Mouse (Mus musculus) liver, embryonic 11.5 days (tissue): ENCODE results near the gene Cnot1. TPM values are rescaled to one million over a fixed set of nuclear protein-coding genes. Genes with fewer than 3 reads are reported as not detected.

ENCODE experiments used
- ATAC-seq: fragments of 200-750 bp; cut with Nextera tagmentation; replicated peaks from 2 replicates; pipeline ENCODE4 v1.8.0; 2017; ENCODE audit warnings: moderate number of reproducible peaks, mild to moderate bottlenecking, moderate TSS enrichment, moderate library complexity; ENCODE audit not compliant: low FRiP score
- DNase-seq: peaks from one replicate; pipeline ENCODE4 v3.0.0-alpha.2; 2017; ENCODE audit warnings: low spot score
- H3K27ac ChIP-seq: fragments of 300-500 bp; sonication (generic); 2 replicates; pipeline ENCODE4 v1.5.1; 2014; ENCODE audit warnings: mild to moderate bottlenecking, low read depth, low read length, control low read depth
- H3K27me3 ChIP-seq: fragments of 300-500 bp; sonication (generic); replicated peaks from 2 replicates; pipeline ENCODE4 v1.6.1; 2014; ENCODE audit warnings: low read length, mixed read lengths; ENCODE audit not compliant: control insufficient read depth, insufficient read depth
- H3K36me3 ChIP-seq: fragments of 300-500 bp; sonication (generic); 2 replicates; pipeline ENCODE4 v1.6.1; 2014; ENCODE audit warnings: mild to moderate bottlenecking, low read length, moderate library complexity, mixed read lengths; ENCODE audit not compliant: control insufficient read depth, insufficient read depth
- H3K4me1 ChIP-seq: fragments of 300-500 bp; sonication (generic); replicated peaks from 2 replicates; pipeline ENCODE4 v1.6.1; 2014; ENCODE audit warnings: low read length, mixed read lengths; ENCODE audit not compliant: control insufficient read depth, insufficient read depth
- H3K4me2 ChIP-seq: fragments of 300-500 bp; sonication (generic); 2 replicates; pipeline ENCODE4 v1.6.1; 2014; ENCODE audit warnings: mild to moderate bottlenecking, control low read depth, moderate library complexity
- H3K4me3 ChIP-seq: fragments of 300-500 bp; sonication (generic); 2 replicates; pipeline ENCODE4 v1.5.1; 2014; ENCODE audit warnings: low read depth, low read length, control low read depth
- H3K9ac ChIP-seq: fragments of 300-500 bp; sonication (generic); 2 replicates; pipeline ENCODE4 v1.6.1; 2014; ENCODE audit warnings: low read depth, low read length, control low read depth
- H3K9me3 ChIP-seq: fragments of 300-500 bp; sonication (generic); 2 replicates; pipeline ENCODE4 v1.6.1; 2016; ENCODE audit warnings: low read length, inconsistent platforms, mixed read lengths; ENCODE audit not compliant: control insufficient read depth
- WGBS: fragments of 180-500 bp; shearing (Covaris S2); extraction: QIAGEN DNeasy Blood & Tissue Kit; methylation state at CpG from one replicate; pipeline ENCODE4 v1.1.7; 2014; 5-methylcytosine and 5-hydroxymethylcytosine counted together
- polyA plus RNA-seq: library from polyadenylated mRNA; unstranded; fragments of >200 nt; fragmentation: Nextera tagmentation; extraction: Ambion mirVana; gene quantifications from 2 replicates; pipeline ENCODE4 v1.2.1, GENCODE M21; 2014

Gene Cnot1
- polyA plus RNA-seq, 1 experiment from 2014 or later: 94.4 TPM

DNA sequence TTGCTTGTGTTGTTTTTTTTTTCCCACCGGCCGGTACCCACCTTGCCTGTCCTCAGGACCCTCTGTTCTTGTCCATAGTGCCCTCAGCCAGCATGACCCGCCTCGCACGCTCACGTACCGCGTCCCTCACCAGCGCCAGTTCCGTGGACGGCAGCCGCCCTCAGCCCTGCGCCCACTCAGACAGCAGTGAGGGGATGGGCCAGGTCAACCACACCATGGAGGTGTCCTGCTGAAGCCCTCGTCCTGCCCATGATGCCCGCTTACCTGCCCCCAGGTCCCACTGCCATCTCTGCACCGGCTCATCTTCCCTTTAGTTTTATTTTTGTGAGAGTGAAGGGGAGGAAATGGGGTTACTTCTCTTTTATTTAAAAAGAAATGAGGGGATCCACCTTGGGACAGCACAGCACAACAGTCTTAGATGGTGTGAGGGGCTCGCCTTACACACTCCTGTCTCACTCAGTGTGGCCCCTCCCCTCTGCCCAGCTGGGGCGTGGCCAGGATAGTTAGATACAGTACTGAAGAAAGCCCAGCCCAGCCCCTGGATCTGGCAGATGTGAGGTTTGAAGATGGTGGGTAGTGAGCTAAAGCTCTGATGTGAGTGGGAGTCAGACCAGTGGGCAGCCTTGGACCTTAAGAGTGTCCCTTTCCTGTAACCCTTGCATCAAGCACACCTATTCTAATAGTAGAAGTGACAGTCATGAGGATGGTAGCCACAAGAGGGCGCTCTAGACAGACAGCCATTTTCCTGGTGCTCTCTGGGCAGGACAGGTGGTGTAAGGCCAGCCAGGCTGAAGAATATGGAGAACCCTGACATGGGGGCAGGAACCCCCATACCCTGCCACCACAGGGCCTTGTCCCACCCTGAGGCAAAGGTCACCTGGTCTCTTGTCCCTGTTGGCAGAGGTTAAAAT lies 93.9 kb downstream of the Cnot1 start:
- Histone ChIP-seq H3K9ac (no peak overlapping the region), H3K4me2 (no peak overlapping the region), H3K4me3 (no peak overlapping the region), H3K27ac (no peak overlapping the region), H3K36me3 (peaks cover 9% of the 10 kb centered on the region; the same call in 1 of the 2 replicates), H3K4me1 (peaks cover 28% of the 10 kb centered on the region), H3K9me3 (no peaks in the 10 kb centered on the region), H3K27me3 (0 out of 2 replicates have a peak, but pooled peaks cover 3% of the 10 kb centered on the region)
- DNase-seq (peak; percentile 79), ATAC-seq (peak; percentile 37)
- 73% methylated on average over 19 of the region's 19 CpGs for WGBS

DNA sequence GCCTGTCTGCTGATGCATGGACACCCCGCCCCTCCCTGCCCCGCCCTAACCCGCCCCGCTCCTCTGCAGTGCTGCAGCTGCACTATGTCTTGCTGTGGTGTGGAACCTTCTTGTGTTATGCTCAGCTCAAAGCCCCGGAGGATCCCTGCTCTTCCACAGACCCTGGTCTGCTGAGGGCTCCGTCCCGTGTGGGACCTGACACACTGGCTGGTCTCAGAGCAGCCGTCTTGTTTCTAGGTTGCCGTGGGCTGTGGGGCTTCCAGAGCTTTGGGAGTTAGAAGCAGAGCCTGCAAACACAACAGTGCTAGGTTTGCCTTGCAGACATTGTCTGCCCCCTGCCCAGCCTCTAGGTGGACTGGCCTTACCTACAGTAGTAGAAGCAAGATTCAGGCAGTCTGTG lies 94.9 kb downstream of the Cnot1 start:
- H3K27ac ChIP-seq: no peak overlapping the region
- peaks cover 28% of the 10 kb centered on the region for H3K4me1 ChIP-seq
- no peak for DNase-seq
- H3K9ac ChIP-seq: no peak overlapping the region
- ATAC-seq: no peak
- WGBS: 75% methylated on average over 9 of the region's 9 CpGs
- H3K4me3 ChIP-seq: no peak overlapping the region
- H3K4me2 ChIP-seq: no peak overlapping the region
- H3K36me3 ChIP-seq: peaks cover 4% of the 10 kb centered on the region; the same call in 1 of the 2 replicates
- H3K9me3 ChIP-seq: no peaks in the 10 kb centered on the region
- 0 out of 2 replicates have a peak, but pooled peaks cover 3% of the 10 kb centered on the region for H3K27me3 ChIP-seq

DNA sequence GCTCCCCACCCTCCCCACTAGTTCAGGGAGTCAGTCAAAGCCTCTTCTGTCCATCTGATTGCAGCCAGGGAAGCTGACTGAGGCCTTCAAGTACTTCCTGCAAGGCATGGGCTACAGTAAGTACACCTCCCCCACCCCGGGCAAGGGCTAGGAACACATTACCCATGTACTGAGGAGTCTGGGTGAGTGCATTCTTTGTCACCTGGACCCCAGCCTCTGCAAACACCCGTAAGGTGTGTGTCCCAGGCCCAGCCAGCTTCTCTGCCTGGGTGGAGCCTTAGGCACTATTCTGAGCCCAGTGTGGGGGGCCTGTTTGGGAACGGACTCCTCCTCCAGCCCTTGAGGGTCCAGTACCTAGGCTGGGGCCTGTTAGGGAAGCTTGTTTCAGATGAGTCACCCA lies 96.2 kb downstream of the Cnot1 start:
- DNase-seq: no peak
- Histone ChIP-seq H3K9me3 (no peaks in the 10 kb centered on the region), H3K36me3 (no peaks in the 10 kb centered on the region; the same call in 1 of the 2 replicates), H3K27me3 (0 out of 2 replicates have a peak, but pooled peaks cover 3% of the 10 kb centered on the region), H3K9ac (no peak overlapping the region), H3K4me3 (no peak overlapping the region), H3K4me1 (peaks cover 17% of the 10 kb centered on the region), H3K4me2 (no peak overlapping the region), H3K27ac (no peak overlapping the region)
- WGBS: 49% methylated on average over 3 of the region's 3 CpGs
- no peak for ATAC-seq

DNA sequence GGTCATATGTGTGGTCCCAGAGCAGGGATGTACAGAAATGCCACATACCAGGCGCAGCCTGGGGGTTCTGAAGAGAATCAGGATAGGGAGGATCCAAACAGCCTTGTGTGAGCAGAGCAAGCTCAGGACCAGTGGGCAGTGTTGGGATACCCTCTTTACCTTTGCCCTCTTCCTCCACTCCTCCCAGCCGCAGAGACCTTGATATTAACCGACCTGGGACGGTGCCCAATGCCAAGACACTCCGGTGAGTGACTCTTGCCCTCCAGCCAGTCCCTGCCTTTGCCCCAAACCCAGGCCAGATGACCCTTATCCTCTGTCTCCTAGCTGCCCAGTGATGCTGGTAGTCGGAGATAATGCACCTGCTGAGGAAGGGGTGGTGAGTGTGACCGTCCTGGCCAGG lies 97.7 kb downstream of the Cnot1 start:
- H3K4me3 ChIP-seq: no peak overlapping the region
- WGBS: 75% methylated on average over 7 of the region's 7 CpGs

DNA sequence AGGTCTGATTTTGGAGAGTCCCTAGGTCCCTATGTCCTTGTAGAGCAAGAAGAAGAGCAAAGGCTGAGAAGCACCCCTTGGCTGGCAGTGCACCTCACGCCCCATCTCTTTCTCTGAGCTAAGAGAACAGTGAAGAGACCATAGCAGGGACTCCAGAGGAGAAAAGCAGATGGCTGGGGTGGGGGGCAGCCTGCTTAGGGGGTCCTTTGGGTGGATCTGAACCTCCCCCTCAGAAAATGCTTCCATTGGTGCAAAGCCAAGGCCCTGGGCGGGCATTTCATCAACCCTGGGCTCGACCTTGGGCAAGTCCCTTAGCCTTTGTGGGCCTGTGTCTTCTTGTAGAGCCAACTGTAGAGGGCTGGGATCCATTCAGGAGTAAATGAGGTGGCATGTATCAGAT lies 102.7 kb downstream of the Cnot1 start:
- ATAC-seq (no peak), DNase-seq (no peak)
- WGBS: 87% methylated on average over 3 of the region's 3 CpGs
- Histone ChIP-seq H3K9ac (no peak overlapping the region), H3K4me1 (peaks cover 7% of the 10 kb centered on the region), H3K4me3 (no peak overlapping the region), H3K36me3 (no peaks in the 10 kb centered on the region; the same call in 1 of the 2 replicates), H3K9me3 (no peaks in the 10 kb centered on the region), H3K4me2 (no peak overlapping the region), H3K27me3 (peaks cover 9% of the 10 kb centered on the region), H3K27ac (no peak overlapping the region)

More for the DNA sequence above, 97.7 kb downstream of the Cnot1 start:
- Histone ChIP-seq H3K27ac (no peak overlapping the region), H3K4me2 (no peak overlapping the region), H3K4me1 (peaks cover 9% of the 10 kb centered on the region), H3K9me3 (no peaks in the 10 kb centered on the region), H3K36me3 (no peaks in the 10 kb centered on the region; the same call in 1 of the 2 replicates), H3K9ac (no peak overlapping the region), H3K27me3 (0 out of 2 replicates have a peak, but pooled peaks cover 3% of the 10 kb centered on the region)
- DNase-seq (no peak), ATAC-seq (no peak)

DNA sequence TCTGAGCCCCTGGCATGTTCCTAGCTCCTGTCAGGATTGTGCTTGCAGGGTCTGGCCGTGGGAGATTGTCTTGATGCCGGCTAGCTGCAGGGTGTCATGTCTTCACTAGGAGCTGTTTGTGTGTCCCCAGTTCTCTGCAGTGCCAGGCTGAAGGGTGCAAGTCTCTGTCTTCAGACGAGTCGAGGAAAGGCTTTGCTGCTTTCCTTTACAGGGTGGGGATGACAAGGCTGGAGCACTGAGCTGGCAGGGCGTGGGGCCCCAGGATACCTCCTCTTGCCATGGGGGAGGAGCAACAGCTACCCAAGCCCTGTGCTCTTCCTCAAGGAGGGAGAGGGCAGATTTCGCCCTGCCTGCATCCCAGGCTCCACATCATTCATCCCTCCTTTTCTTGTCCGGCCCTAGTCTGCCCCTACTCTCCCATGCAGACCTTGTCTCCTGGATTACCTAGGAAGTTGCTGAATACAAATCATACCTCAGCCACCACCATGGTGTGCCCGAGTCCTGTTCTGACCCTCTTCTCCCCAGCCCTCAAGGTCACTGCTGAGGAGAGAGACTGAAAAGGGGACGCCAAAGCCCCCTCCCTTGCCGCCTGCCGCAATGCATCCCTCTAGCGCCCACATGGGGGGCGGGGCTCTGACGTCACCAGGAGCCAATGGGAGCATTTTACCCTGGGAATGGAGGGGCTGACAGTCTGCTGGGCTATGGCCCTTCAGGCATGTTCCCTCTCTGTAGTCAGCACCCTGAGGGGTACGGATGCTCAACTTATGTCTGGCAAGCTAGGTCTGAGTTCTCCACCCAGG lies 103.6 kb downstream of the Cnot1 start:
- ATAC-seq: peak; percentile 33
- Histone ChIP-seq H3K9me3 (no peaks in the 10 kb centered on the region), H3K4me1 (peaks cover 7% of the 10 kb centered on the region), H3K27me3 (peaks cover 5% of the 10 kb centered on the region), H3K4me3 (peak overlapping the region; percentile 51), H3K9ac (peak overlapping the region; percentile 20), H3K27ac (no peak overlapping the region), H3K4me2 (peak overlapping the region; percentile 93), H3K36me3 (no peaks in the 10 kb centered on the region; the same call in 1 of the 2 replicates)
- 10% methylated on average over 15 of the region's 15 CpGs for WGBS
- DNase-seq: no peak

DNA sequence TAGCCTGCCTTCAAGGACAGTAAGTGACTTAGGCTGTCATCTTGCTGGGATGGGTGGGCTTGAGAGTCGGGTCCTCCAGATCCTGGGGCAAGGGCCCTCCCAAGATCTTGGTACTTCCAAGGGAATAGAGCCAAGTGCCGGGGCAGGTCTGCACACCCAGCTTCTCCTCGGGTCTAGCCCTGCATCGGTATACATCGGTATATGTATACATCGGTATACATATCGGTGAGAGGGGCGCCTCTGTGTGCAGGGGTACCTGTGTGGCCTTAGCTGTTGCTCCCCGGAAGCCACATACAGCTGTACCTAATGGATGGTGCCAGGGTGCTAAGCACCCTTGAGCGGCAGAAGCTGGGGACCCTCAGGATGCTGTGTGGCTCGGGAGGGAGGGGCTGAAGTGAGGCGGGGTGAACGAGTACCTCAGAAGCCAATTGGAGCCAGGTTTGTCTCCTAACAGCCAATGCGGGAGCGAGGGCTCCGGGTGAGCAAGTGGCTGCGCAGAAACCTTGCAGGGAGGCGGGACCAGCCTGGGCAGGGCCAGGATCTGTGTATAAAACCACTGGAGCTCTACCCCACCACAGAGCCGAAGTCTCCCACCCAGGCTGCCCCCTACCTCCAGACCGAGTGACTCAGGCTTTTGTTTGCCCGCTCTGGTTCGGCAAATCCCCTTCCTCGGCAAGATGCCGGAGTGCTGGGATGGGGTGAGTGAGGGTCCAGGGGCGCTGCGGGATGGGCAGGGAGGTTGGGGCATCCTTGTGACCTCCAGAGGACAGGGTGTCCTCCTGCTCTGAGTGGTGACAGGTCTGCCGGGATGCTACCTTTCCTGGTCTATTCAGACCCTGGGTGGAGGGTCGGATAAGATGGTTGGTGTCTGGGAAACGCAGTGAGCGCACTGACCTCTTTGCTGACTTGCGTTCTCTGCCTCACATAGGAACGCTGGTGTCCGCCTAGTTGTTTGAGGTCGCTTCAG lies 104.5 kb downstream of the Cnot1 start:
- Histone ChIP-seq H3K27me3 (peaks cover 12% of the 10 kb centered on the region), H3K4me2 (peak overlapping the region; percentile 93), H3K27ac (no peak overlapping the region), H3K9me3 (no peaks in the 10 kb centered on the region), H3K4me3 (peak overlapping the region; percentile 51), H3K36me3 (no peaks in the 10 kb centered on the region; the same call in 1 of the 2 replicates), H3K4me1 (peaks cover 7% of the 10 kb centered on the region), H3K9ac (peak overlapping the region; percentile 5)
- ATAC-seq (peak; percentile 83), DNase-seq (peak; percentile 70)
- 5% methylated on average over 34 of the region's 34 CpGs for WGBS

DNA sequence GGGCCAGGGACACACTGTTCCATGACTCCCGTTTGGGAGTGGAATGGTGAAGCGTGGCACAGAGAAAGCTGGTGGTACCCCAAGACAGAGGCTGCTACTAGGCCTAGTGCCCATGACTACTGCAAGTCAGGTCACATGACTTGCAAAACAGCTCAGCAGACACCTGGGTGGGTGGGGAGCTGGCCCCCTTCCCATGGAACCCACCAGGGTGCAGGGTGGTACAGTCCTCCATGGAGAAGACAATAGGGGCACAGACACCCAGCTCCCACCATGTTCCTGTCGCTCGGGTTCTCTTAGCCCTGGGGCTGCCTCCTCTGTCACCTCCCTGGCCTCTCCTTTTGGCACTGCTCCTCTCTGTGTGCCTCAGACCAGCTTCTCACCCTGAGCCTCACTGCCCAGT lies 105.5 kb downstream of the Cnot1 start:
- Histone ChIP-seq H3K9me3 (no peaks in the 10 kb centered on the region), H3K9ac (no peak overlapping the region), H3K36me3 (no peaks in the 10 kb centered on the region; the same call in 1 of the 2 replicates), H3K27ac (no peak overlapping the region), H3K27me3 (peaks cover 18% of the 10 kb centered on the region), H3K4me1 (peaks cover 7% of the 10 kb centered on the region), H3K4me2 (no peak overlapping the region), H3K4me3 (no peak overlapping the region)
- DNase-seq: no peak
- ATAC-seq: no peak
- WGBS: 77% methylated on average over 4 of the region's 4 CpGs
